Mouse (Mus musculus) hindbrain, embryonic 10.5 days (tissue): Measurements from ENCODE around the gene Gm26920. TPM values are rescaled to one million over a fixed set of nuclear protein-coding genes. Genes with fewer than 3 reads are reported as not detected.

ENCODE experiments used
- DNase-seq: peaks from one replicate; pipeline ENCODE4 v3.0.0-alpha.2; 2017; ENCODE audit warnings: low spot score
- H3K27ac ChIP-seq: fragments of 300-500 bp; sonication (generic); 2 replicates; pipeline ENCODE4 v1.5.1; 2016; ENCODE audit warnings: mild to moderate bottlenecking, moderate library complexity
- H3K27me3 ChIP-seq: fragments of 300-500 bp; sonication (generic); 2 replicates; pipeline ENCODE4 v1.6.1; 2016; ENCODE audit warnings: mild to moderate bottlenecking; ENCODE audit not compliant: poor library complexity, insufficient read depth, severe bottlenecking
- H3K36me3 ChIP-seq: fragments of 300-500 bp; sonication (generic); 2 replicates; pipeline ENCODE4 v1.6.1; 2016; ENCODE audit warnings: mild to moderate bottlenecking, moderate library complexity
- H3K4me1 ChIP-seq: fragments of 300-500 bp; sonication (generic); replicated peaks from 2 replicates; pipeline ENCODE4 v1.6.1; 2016; ENCODE audit warnings: mild to moderate bottlenecking
- H3K4me3 ChIP-seq: fragments of 300-500 bp; sonication (generic); 2 replicates; pipeline ENCODE4 v1.5.1; 2016; ENCODE audit warnings: mild to moderate bottlenecking, moderate library complexity
- H3K9me3 ChIP-seq: fragments of 300-500 bp; sonication (generic); 2 replicates; pipeline ENCODE4 v1.6.1; 2016; ENCODE audit warnings: mild to moderate bottlenecking, moderate library complexity
- WGBS: fragments of 180-500 bp; shearing (Covaris S2); methylation state at CpG from one replicate; pipeline ENCODE4 v1.1.7; 2016; 5-methylcytosine and 5-hydroxymethylcytosine counted together
- polyA plus RNA-seq: library from polyadenylated mRNA; unstranded; fragments of >200 nt; fragmentation: Nextera tagmentation; extraction: Ambion mirVana; gene quantifications from 2 replicates; pipeline ENCODE4 v1.2.1, GENCODE M21; 2016

Gm26920 gene
- polyA plus RNA-seq, 1 experiment from 2014 or later, result 1.6 TPM

DNA sequence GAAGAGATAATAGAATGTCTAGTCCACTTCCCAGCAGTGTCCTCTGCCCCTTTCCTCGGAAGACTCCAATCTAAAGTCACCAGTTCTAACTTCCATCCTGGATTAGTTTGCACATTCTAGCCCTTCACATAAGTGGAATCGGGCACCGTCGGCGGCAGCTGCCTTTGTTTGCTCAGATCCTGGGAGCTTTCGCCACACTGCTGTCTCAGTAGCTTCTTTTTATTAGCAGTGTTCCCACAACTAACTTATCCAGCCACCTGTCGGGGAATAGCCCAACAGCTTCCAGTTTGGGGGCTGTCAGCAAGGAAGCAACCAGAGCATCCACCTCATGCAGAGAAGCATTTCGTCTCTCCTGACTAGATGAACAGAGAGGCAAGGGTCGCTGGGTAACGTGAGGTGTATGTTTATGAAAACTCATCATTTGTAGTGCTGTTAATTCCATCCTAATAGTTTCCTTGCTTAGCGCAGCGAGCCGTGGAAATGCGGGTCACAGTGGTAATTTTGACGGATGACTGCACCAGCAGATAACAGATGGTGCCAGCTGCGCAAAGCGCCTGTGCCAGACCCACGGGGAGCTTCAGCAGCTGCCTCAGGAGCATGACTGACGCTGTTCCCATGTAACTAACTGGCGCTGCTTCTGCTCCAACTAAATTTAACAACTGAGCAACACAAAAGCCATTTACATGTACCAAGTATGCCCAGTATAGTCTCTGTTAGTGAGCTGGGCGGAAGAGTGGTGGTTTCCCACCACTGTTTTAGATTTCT is 80.7 kb downstream of the Gm26920 start:
- 81% methylated on average over 21 of the region's 21 CpGs for WGBS
- Histone ChIP-seq H3K9me3 (no peaks in the 10 kb centered on the region), H3K4me1 (peaks cover 29% of the 10 kb centered on the region), H3K27me3 (no peaks in the 10 kb centered on the region), H3K4me3 (no peak overlapping the region), H3K36me3 (peaks cover 91% of the 10 kb centered on the region), H3K27ac (peak overlapping the region; percentile 24)
- peak; percentile 36 for DNase-seq

DNA sequence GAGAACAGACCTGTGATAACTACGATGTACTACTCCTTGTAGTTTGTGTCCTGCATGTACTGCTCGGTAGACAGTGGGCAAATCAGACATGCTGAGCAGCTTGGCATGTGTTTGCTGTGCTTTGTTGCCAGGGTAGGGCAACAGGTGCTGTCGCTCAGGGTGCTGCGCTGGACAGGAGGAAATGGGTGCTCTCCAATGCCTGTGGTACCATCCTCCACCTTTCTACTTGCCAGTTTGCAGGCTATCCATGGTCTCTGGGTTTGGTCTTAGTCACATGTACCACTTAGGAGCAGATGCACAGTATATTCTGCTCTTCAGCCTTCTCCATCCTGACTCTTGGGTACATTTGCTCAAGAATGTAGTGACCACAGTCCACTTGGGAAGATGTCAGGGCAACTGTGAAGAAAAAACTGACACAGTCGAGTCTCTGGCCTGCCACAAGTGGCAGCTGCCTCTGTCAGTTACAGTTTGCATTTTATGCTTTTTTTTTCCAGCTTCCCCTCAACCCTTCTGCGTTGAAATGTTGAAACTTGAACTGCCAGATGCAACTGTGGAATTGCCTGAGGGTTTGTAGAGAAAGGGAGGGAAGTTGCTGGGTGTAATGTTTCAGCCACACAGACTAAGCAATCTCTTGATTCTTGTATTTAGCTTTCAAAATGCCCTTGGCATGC is 82.1 kb downstream of the Gm26920 start:
- peaks cover 88% of the 10 kb centered on the region for H3K36me3 ChIP-seq

DNA sequence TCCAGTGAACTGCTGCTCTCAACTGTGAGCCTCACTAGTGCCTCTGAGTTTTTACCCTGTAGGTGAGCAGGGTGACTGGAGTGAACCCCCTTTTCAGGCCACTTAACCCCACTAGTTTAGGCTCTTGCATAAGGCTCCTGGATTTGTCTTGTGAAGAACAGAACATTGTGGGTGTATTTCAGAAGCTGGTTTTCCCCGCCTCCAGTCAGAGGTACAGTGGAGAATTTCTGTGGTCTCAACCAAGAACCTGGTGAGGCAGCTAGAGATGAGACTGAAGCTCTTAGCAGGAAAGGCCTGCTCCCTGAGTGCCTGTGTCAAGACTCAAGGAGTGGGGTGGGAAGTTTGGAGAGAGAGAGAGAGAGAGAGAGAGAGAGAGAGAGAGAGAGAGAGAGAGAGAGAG is 82.6 kb downstream of the Gm26920 start:
- H3K27me3 ChIP-seq, result no peaks in the 10 kb centered on the region
- no peak for DNase-seq
- H3K4me1 ChIP-seq, result peaks cover 29% of the 10 kb centered on the region
- 0 out of 2 replicates have a peak overlapping the region, but pooled peaks have one; percentile 3 for H3K27ac ChIP-seq
- 95% methylated on average over 1 of the region's 1 CpGs for WGBS
- H3K4me3 ChIP-seq, result no peak overlapping the region
- H3K36me3 ChIP-seq, result peaks cover 87% of the 10 kb centered on the region
- no peaks in the 10 kb centered on the region for H3K9me3 ChIP-seq

More for the DNA sequence above, 82.1 kb downstream of the Gm26920 start:
- Histone ChIP-seq H3K27me3 (no peaks in the 10 kb centered on the region), H3K9me3 (no peaks in the 10 kb centered on the region), H3K27ac (peak overlapping the region; percentile 3; the same call in 1 of the 2 replicates), H3K4me3 (no peak overlapping the region), H3K4me1 (peaks cover 29% of the 10 kb centered on the region)
- WGBS, result 83% methylated on average over 6 of the region's 6 CpGs
- DNase-seq, result no peak

Other genes with a start within 250 kb of the Gm26920 start
- gene Zfp940, start 236.7 kb downstream of the Gm26920 start, polyA plus RNA-seq, result 8.7 and 10.3 TPM in 2 replicates
- gene Zfp420, start 230.4 kb downstream of the Gm26920 start, polyA plus RNA-seq, result 8.0 and 8.8 TPM in 2 replicates
- 8.5 and 12.2 TPM in 2 replicates for gene Zfp27, start 183.8 kb downstream of the Gm26920 start, polyA plus RNA-seq
- gene Zfp383, start 182.2 kb downstream of the Gm26920 start, polyA plus RNA-seq, result 4.8 and 4.9 TPM in 2 replicates
- 10.1 and 12.1 TPM in 2 replicates for gene Zfp74, start 136.3 kb downstream of the Gm26920 start, polyA plus RNA-seq
- gene Zfp568, start 106.5 kb downstream of the Gm26920 start, polyA plus RNA-seq, result 18.0 and 27.0 TPM in 2 replicates
- 3.9 and 5.0 TPM in 2 replicates for gene Zfp14, start 39.0 kb downstream of the Gm26920 start, polyA plus RNA-seq
- gene Zfp82, start 17.5 kb downstream of the Gm26920 start, polyA plus RNA-seq, result 6.9 and 8.2 TPM in 2 replicates
- 14.5 and 14.9 TPM in 2 replicates for gene Zfp566, start 117 bp upstream of the Gm26920 start, polyA plus RNA-seq
- 93.1 and 122 TPM in 2 replicates for gene Zfp260, start 4.4 kb upstream of the Gm26920 start, polyA plus RNA-seq
- 9.8 and 11.2 TPM in 2 replicates for gene Zfp382, start 31.5 kb upstream of the Gm26920 start, polyA plus RNA-seq
- 10.5 and 17.2 TPM in 2 replicates for gene Zfp146, start 79.3 kb upstream of the Gm26920 start, polyA plus RNA-seq
- gene Cox7a1, start 93.7 kb upstream of the Gm26920 start, polyA plus RNA-seq, result 3.8 and 8.2 TPM in 2 replicates
- 65.1 and 72.5 TPM in 2 replicates for gene Capns1, start 108.4 kb upstream of the Gm26920 start, polyA plus RNA-seq
- gene Polr2i, start 141.5 kb upstream of the Gm26920 start, polyA plus RNA-seq, result 167 and 177 TPM in 2 replicates
- gene Tbcb, start 141.9 kb upstream of the Gm26920 start, polyA plus RNA-seq, result 276 and 312 TPM in 2 replicates
- not detected in 2 replicates for gene Ovol3, start 145.3 kb upstream of the Gm26920 start, polyA plus RNA-seq
- 0.25 and 0.50 TPM in 2 replicates for gene Thap8, start 189.7 kb upstream of the Gm26920 start, polyA plus RNA-seq
- 16.6 and 19.8 TPM in 2 replicates for gene Wdr62, start 190.0 kb upstream of the Gm26920 start, polyA plus RNA-seq
- gene Clip3, start 201.3 kb upstream of the Gm26920 start, polyA plus RNA-seq, result 53.4 and 82.3 TPM in 2 replicates
- gene Alkbh6, start 218.3 kb upstream of the Gm26920 start, polyA plus RNA-seq, result 93.6 and 117 TPM in 2 replicates
- gene Syne4, start 224.4 kb upstream of the Gm26920 start, polyA plus RNA-seq, result 26.8 and 28.1 TPM in 2 replicates
- 1.6 and 3.7 TPM in 2 replicates for gene E130208F15Rik, start 231.3 kb upstream of the Gm26920 start, polyA plus RNA-seq
- 19.6 and 23.1 TPM in 2 replicates for gene Sdhaf1, start 233.5 kb upstream of the Gm26920 start, polyA plus RNA-seq